Mouse (Mus musculus) kidney, embryonic 16.5 days (tissue): ENCODE measurements at regions not wholly inside any gene's neighbourhood (a gene's known extent, or its start where the extent isn't known, plus 50 kb on each side); places are given as distances from the start of the nearest gene placed in this dataset.

Source experiments
- ATAC-seq: fragments of 200-750 bp; cut with Nextera tagmentation; 2 replicates; pipeline ENCODE4 v1.8.0; 2017; ENCODE audit warnings: moderate TSS enrichment; ENCODE audit not compliant: low FRiP score, low TSS enrichment
- H3K27ac ChIP-seq: fragments of 300-500 bp; sonication (generic); 2 replicates; pipeline ENCODE4 v1.5.1; 2014; ENCODE audit warnings: low read length
- H3K27me3 ChIP-seq: fragments of 300-500 bp; sonication (generic); 2 replicates; pipeline ENCODE4 v1.6.1; 2014; ENCODE audit warnings: low read length, control low read depth, mixed read lengths; ENCODE audit not compliant: insufficient read depth
- H3K36me3 ChIP-seq: fragments of 300-500 bp; sonication (generic); 2 replicates; pipeline ENCODE4 v1.6.1; 2014; ENCODE audit warnings: low read length, control low read depth, mixed read lengths; ENCODE audit not compliant: insufficient read depth
- H3K4me1 ChIP-seq: fragments of 300-500 bp; sonication (generic); 2 replicates; pipeline ENCODE4 v1.6.1; 2014; ENCODE audit warnings: low read length, control low read depth, mixed read lengths; ENCODE audit not compliant: insufficient read depth
- H3K4me2 ChIP-seq: fragments of 300-500 bp; sonication (generic); replicated peaks from 2 replicates; pipeline ENCODE4 v1.6.1; 2014; ENCODE audit warnings: low read depth, low read length
- H3K4me3 ChIP-seq: fragments of 300-500 bp; sonication (generic); 2 replicates; pipeline ENCODE4 v1.5.1; 2014; ENCODE audit warnings: mild to moderate bottlenecking, low read length
- H3K9ac ChIP-seq: fragments of 300-500 bp; sonication (generic); replicated peaks from 2 replicates; pipeline ENCODE4 v1.6.1; 2014; ENCODE audit warnings: low read length
- H3K9me3 ChIP-seq: fragments of 300-500 bp; sonication (generic); 2 replicates; pipeline ENCODE4 v1.6.1; 2016; ENCODE audit warnings: low read length, control low read depth
- WGBS: fragments of 180-500 bp; shearing (Covaris S2); extraction: QIAGEN DNeasy Blood & Tissue Kit; methylation state at CpG from one replicate; pipeline ENCODE4 v1.1.7; 2014; 5-methylcytosine and 5-hydroxymethylcytosine counted together

DNA sequence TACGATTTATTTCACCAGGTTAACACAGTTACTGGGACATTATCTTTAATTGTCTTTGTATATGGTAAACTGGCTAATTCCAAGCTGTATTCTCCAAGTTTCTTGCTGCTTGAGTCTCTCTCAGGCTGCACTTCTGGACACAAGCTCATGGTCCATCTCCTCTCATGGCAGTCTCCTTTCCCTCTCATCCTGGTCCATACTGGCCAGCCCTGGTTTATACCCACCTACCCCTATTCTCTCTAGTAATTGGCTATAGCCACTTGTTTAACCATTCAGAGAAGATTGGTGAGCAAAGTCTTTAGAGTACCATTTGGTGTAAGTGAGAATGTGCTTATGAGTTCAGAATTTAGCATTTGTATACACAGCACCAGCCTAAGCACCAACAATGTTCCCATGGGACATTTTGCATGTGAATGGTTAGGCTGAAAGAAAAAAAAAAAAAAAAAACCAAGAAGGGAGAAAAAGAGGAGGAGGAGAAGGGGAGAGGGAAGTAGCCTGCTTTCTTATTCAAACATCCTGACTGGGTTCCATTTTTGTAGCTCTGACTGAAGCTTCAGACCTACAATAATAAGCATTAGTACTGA is 63.2 kb upstream of the Gm11487 start:
- ATAC-seq = no peak
- Histone ChIP-seq H3K4me3 (no peak overlapping the region), H3K36me3 (no peaks in the 10 kb centered on the region), H3K4me2 (no peak overlapping the region), H3K27ac (no peak overlapping the region), H3K9ac (no peak overlapping the region), H3K27me3 (no peaks in the 10 kb centered on the region), H3K4me1 (no peaks in the 10 kb centered on the region), H3K9me3 (no peaks in the 10 kb centered on the region)
- 87% methylated on average over 1 of the region's 1 CpGs for WGBS
